In genomic region chr10:5490029-5490428, GRCm38 (mm10) we compare ENCODE assay signal across 10 mouse cellular contexts.
DNase-seq lines count a peak whose midpoint lies in the region; ATAC-seq and TF ChIP-seq lines count a peak whose summit lies in the region.
"Had no signal": no experiment of that assay in that cellular context is flagged by ENCODE, and none has a peak within 500 bp of the region (broad histone marks: within the 10 kb centered on the region; RNA-seq: fewer than 3 reads in every experiment).

No protein-coding gene starts in this region.

- no peak for TF ChIP-seq POLR2A in cerebellum, adult 2 months (IDR thresholded peaks at IDR 0.05; ENCODE audit: borderline replicate concordance, insufficient read depth, low read length)

- TF ChIP-seq CTCF in cerebellum, adult 2 months (IDR thresholded peaks at IDR 0.05; ENCODE audit: borderline replicate concordance, insufficient read depth, low read depth, low read length), result peak; percentile 66; the same call in 1 of the 2 replicates
- peak; percentile 69 for TF ChIP-seq CTCF in left cerebral cortex, adult 2 months (IDR thresholded peaks at IDR 0.05)

- H3K4me3 ChIP-seq in cerebellum, adult 2 months (replicated peaks; ENCODE audit: insufficient read depth, low read depth, low read length), result no peak overlapping the region
- H3K4me3 ChIP-seq in left cerebral cortex, adult 2 months, result no peak overlapping the region
- H3K4me3 ChIP-seq: heart, embryonic 15.5 days had no signal

- intact Hi-C loops in left cerebral cortex, adult 2 months (cut with DNase I), result no loop called here
- intact Hi-C loops in left cerebral cortex, postnatal 36 days (cut with DNase I), result no loop called here

- peak in 1 of 2 experiments; percentile 65 for DNase-seq in cerebellum, adult 2 months
- no peak for DNase-seq in cerebellum, adult 11-12 months
- no peak for DNase-seq in left cerebral cortex, adult 2 months (ENCODE audit: extremely low spot score in 1 of 2, low spot score in 2 of 2)
- no peak for DNase-seq in left cerebral cortex, postnatal 36 days (ENCODE audit: low spot score in 2 of 2)
- DNase-seq in brain, adult 2 months (ENCODE audit: low read depth, low spot score), result peak; percentile 45
- DNase-seq in ovary, postnatal 14 days (ENCODE audit: low spot score), result no peak
- DNase-seq in right cerebral cortex, postnatal 36 days (ENCODE audit: low spot score in 2 of 2), result no peak

- ATAC-seq in megakaryocyte progenitor cell, adult 5-6 weeks (replicated peaks; ENCODE audit: poor library complexity), result peak; percentile 64

- 61% methylated on average over 6 of the region's 6 CpGs for WGBS in cerebellum, adult 2 months

- H3K27ac ChIP-seq in cerebellum, adult 2 months (ENCODE audit: insufficient read depth, low read length), result no peak overlapping the region; the same call in 1 of the 2 replicates
- no peak overlapping the region; the same call in 1 of the 2 replicates for H3K27ac ChIP-seq in left cerebral cortex, adult 2 months
- H3K27ac ChIP-seq: heart, embryonic 15.5 days; macrophage had no signal

- no peaks in the 10 kb centered on the region for H3K27me3 ChIP-seq in cerebellum, adult 2 months (ENCODE audit: control insufficient read depth, insufficient read depth, low read length)
- H3K27me3 ChIP-seq: heart, embryonic 15.5 days had no signal

- peaks cover 21% of the 10 kb centered on the region; the same call in 1 of the 2 replicates for H3K4me1 ChIP-seq in cerebellum, adult 2 months (ENCODE audit: control insufficient read depth, insufficient read depth, low read length)
- H3K4me1 ChIP-seq: heart, embryonic 15.5 days had no signal
